Mouse (Mus musculus) kidney, postnatal 0 days (tissue): Measurements from ENCODE around the gene Lrig1. TPM values are rescaled to one million over a fixed set of nuclear protein-coding genes. Genes with fewer than 3 reads are reported as not detected.

Source experiments
- ATAC-seq: fragments of 200-750 bp; cut with Nextera tagmentation; replicated peaks from 2 replicates; pipeline ENCODE4 v1.8.0; 2017; ENCODE audit warnings: low read depth, moderate number of reproducible peaks, moderate TSS enrichment, moderate library complexity; ENCODE audit not compliant: low FRiP score
- DNase-seq: peaks from one replicate; pipeline ENCODE4 v3.0.0-alpha.2; 2016; ENCODE audit warnings: low spot score
- H3K27ac ChIP-seq: fragments of 300-500 bp; sonication (generic); 2 replicates; pipeline ENCODE4 v1.5.1; 2014; ENCODE audit warnings: mild to moderate bottlenecking
- H3K27me3 ChIP-seq: fragments of 300-500 bp; sonication (generic); 2 replicates; pipeline ENCODE4 v1.6.1; 2014; ENCODE audit warnings: low read length, mixed read lengths; ENCODE audit not compliant: insufficient read depth
- H3K36me3 ChIP-seq: fragments of 300-500 bp; sonication (generic); 2 replicates; pipeline ENCODE4 v1.6.1; 2014; ENCODE audit warnings: low read length, mixed read lengths; ENCODE audit not compliant: insufficient read depth
- H3K4me1 ChIP-seq: fragments of 300-500 bp; sonication (generic); replicated peaks from 2 replicates; pipeline ENCODE4 v1.6.1; 2014; ENCODE audit warnings: antibody characterized with exemption, low read length, mixed read lengths; ENCODE audit not compliant: insufficient read depth
- H3K4me2 ChIP-seq: fragments of 300-500 bp; sonication (generic); 2 replicates; pipeline ENCODE4 v1.6.1; 2014; ENCODE audit warnings: mild to moderate bottlenecking, low read length, moderate library complexity, mixed read lengths
- H3K4me3 ChIP-seq: fragments of 300-500 bp; sonication (generic); replicated peaks from 2 replicates; pipeline ENCODE4 v1.5.1; 2014; ENCODE audit warnings: low read depth, low read length
- H3K9ac ChIP-seq: fragments of 300-500 bp; sonication (generic); 2 replicates; pipeline ENCODE4 v1.6.1; 2014; ENCODE audit warnings: low read depth, low read length
- H3K9me3 ChIP-seq: fragments of 300-500 bp; sonication (generic); replicated peaks from 2 replicates; pipeline ENCODE4 v1.6.1; 2016; ENCODE audit warnings: low read length, inconsistent platforms, mixed read lengths
- CTCF ChIP-seq: IDR thresholded peaks from 2 replicates; pipeline ENCODE4 v1.5.1; 2016; ENCODE audit warnings: antibody characterized with exemption, low read depth, mild to moderate bottlenecking, moderate library complexity
- WGBS: fragments of 180-500 bp; shearing (Covaris S2); extraction: QIAGEN DNeasy Blood & Tissue Kit; methylation state at CpG from one replicate; pipeline ENCODE4 v1.1.7; 2014; 5-methylcytosine and 5-hydroxymethylcytosine counted together
- polyA plus RNA-seq: library from polyadenylated mRNA; unstranded; fragments of >200 nt; fragmentation: Nextera tagmentation; extraction: Ambion mirVana; gene quantifications from 2 replicates; pipeline ENCODE4 v1.2.1, GENCODE M21; 2015

Gene Lrig1
- polyA plus RNA-seq, 1 experiment from 2014 or later = 8.3 TPM

- 71% methylated on average over 4 of the region's 4 CpGs for WGBS
- Histone ChIP-seq H3K9me3 (no peaks in the 10 kb centered on the region), H3K4me1 (peaks cover 4% of the 10 kb centered on the region; the same call in 1 of the 2 replicates), H3K27ac (no peak overlapping the region), H3K4me3 (no peak overlapping the region), H3K9ac (no peak overlapping the region), H3K27me3 (no peaks in the 10 kb centered on the region), H3K36me3 (no peaks in the 10 kb centered on the region), H3K4me2 (no peak overlapping the region)
- TF ChIP-seq CTCF = no peak
- DNase-seq (no peak), ATAC-seq (no peak)
Observed at GRCm38 (mm10) chr6:94634274-94634673, 65.7 kb downstream of the Lrig1 start.

DNA sequence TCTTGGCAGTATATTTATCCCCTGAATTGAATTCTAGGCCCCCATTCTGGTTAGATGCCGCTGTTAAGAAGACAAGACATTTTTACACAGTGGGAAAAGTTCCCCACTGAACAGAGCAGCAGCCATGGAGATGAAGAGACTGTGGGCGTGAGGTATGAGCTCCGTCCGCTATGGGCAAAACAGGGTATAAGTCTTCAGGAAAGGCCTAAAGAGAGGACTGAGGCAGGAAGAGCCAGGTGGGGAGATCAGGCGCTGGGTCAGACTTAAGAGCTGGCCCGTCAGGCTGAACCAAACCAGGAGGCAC, 68.2 kb downstream of the Lrig1 start:
- H3K9me3 ChIP-seq = no peaks in the 10 kb centered on the region
- 86% methylated on average over 6 of the region's 6 CpGs for WGBS
- H3K4me3 ChIP-seq = no peak overlapping the region
- H3K4me1 ChIP-seq = peaks cover 4% of the 10 kb centered on the region; the same call in 1 of the 2 replicates
- H3K36me3 ChIP-seq = no peaks in the 10 kb centered on the region
- DNase-seq = no peak
- no peak for TF ChIP-seq CTCF
- no peak overlapping the region for H3K27ac ChIP-seq
- no peak overlapping the region for H3K9ac ChIP-seq
- ATAC-seq = no peak
- no peak overlapping the region for H3K4me2 ChIP-seq
- no peaks in the 10 kb centered on the region for H3K27me3 ChIP-seq

- H3K4me3 ChIP-seq = no peak overlapping the region
- TF ChIP-seq CTCF = no peak
- no peak overlapping the region for H3K4me2 ChIP-seq
- no peaks in the 10 kb centered on the region for H3K9me3 ChIP-seq
- H3K9ac ChIP-seq = no peak overlapping the region
- WGBS = 59% methylated on average over 7 of the region's 7 CpGs
- DNase-seq (no peak), ATAC-seq (no peak)
- no peaks in the 10 kb centered on the region for H3K36me3 ChIP-seq
- H3K27me3 ChIP-seq = no peaks in the 10 kb centered on the region
- peaks cover 4% of the 10 kb centered on the region; the same call in 1 of the 2 replicates for H3K4me1 ChIP-seq
- no peak overlapping the region for H3K27ac ChIP-seq
Observed at GRCm38 (mm10) chr6:94631051-94631778, 68.7 kb downstream of the Lrig1 start.

GRCm38 (mm10) chr6:94628787-94629186, 71.2 kb downstream of the Lrig1 start:
- no peaks in the 10 kb centered on the region for H3K27me3 ChIP-seq
- H3K27ac ChIP-seq = no peak overlapping the region
- ATAC-seq = no peak
- WGBS = 73% methylated on average over 6 of the region's 6 CpGs
- H3K36me3 ChIP-seq = no peaks in the 10 kb centered on the region
- no peaks in the 10 kb centered on the region for H3K4me1 ChIP-seq
- no peak for TF ChIP-seq CTCF
- no peak overlapping the region for H3K4me3 ChIP-seq
- no peak for DNase-seq
- no peaks in the 10 kb centered on the region for H3K9me3 ChIP-seq
- no peak overlapping the region for H3K4me2 ChIP-seq
- H3K9ac ChIP-seq = no peak overlapping the region

DNA sequence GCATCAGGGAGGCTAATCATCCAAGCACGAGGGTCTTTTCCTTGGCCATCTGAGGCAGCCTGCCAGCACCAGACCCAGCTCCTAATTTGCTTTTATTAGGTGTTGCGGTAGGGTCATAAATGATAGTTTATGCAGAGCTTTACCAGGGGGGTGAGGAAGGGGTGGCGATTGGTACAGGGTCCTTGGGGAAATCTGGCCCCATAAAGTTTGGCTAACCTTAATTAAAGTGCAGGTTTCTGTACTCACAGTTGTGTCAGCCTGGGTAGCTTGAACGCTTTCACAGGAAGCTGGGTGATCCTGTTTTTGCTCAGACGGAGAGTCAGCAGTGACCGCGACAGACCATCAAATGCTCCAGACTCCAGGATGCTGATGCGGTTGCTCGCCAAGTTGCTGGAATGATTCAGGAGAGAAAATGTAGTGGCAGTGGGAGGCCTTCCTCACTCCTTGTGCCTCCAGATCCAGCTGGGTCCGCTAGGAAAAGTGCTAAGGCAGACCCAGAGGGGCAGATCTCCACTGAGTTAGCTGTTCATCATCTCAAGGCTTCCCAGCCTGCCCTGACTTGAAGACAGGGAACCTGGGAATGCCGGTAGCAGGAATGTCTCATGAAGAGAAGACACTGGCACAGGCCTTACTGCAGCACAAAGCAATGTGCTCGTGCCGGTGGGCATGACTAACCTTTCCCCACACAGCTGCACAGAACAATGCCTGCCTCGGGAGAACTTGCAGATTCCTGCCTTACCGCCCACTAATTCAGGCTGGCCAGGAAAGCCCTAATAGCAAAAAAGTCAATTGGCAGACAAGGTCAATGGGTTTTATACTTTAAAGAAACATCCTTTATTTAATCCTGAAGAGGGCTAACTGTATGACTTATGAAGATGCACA, 72.0 kb downstream of the Lrig1 start:
- Histone ChIP-seq H3K27me3 (no peaks in the 10 kb centered on the region), H3K9ac (no peak overlapping the region), H3K36me3 (no peaks in the 10 kb centered on the region), H3K27ac (no peak overlapping the region), H3K9me3 (no peaks in the 10 kb centered on the region), H3K4me3 (no peak overlapping the region), H3K4me2 (no peak overlapping the region), H3K4me1 (no peaks in the 10 kb centered on the region)
- TF ChIP-seq CTCF = no peak
- WGBS = 48% methylated on average over 15 of the region's 15 CpGs
- DNase-seq = no peak
- no peak for ATAC-seq

DNA sequence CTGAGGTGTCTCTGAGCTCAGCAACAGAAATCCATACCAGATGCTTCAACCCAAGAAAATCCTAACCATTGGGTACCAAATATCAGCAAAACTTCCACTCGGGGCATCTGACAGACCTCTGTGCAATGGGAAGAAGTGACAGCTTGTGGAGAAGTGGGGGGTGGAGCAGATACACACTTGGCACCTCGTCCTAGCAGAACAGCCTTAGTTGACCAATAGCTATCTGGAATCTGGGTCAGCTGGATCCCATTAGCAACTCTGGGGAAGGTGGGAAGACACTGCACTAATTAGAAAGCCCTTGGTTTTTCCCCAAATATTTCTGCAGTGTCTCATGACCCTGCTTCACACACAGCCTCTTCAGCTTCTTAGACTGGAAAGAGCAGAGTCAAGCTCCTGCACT, 73.2 kb downstream of the Lrig1 start:
- no peaks in the 10 kb centered on the region for H3K4me1 ChIP-seq
- ATAC-seq (no peak), DNase-seq (no peak)
- H3K4me2 ChIP-seq = no peak overlapping the region
- 48% methylated on average over 2 of the region's 2 CpGs for WGBS
- TF ChIP-seq CTCF = no peak
- H3K4me3 ChIP-seq = no peak overlapping the region
- H3K36me3 ChIP-seq = peaks cover 5% of the 10 kb centered on the region; the same call in 1 of the 2 replicates
- no peak overlapping the region for H3K27ac ChIP-seq
- H3K9me3 ChIP-seq = no peaks in the 10 kb centered on the region
- no peak overlapping the region for H3K9ac ChIP-seq
- H3K27me3 ChIP-seq = no peaks in the 10 kb centered on the region
